Mouse (Mus musculus) small intestine, adult 10 weeks (tissue): ENCODE data around the gene Olfr309. TPM values are rescaled to one million over a fixed set of nuclear protein-coding genes. Genes with fewer than 3 reads are reported as not detected.

Source experiments
- polyA plus RNA-seq: library from polyadenylated mRNA; stranded (reverse); fragments of 350-450 nt; fragmentation: Illumina TruSeq; extraction: RNeasy Lipid Tissue Mini Kit (QIAGEN cat#74804); gene quantifications from one replicate; pipeline ENCODE4 v1.2.3, GENCODE M21; 2014; ENCODE audit warnings: low replicate concordance

Olfr309 gene
- not detected for polyA plus RNA-seq

GRCm38 (mm10) chr7:86313608-86314007 is at the start of gene Olfr309:
Gene Olfr309 (minus strand): TSS chr7:86313708.

GRCm38 (mm10) chr7:86337486-86337885 is 24.0 kb upstream of the Olfr309 start, which contains the start of gene Olfr307:
Gene Olfr307 (minus strand): TSS chr7:86337586.

GRCm38 (mm10) chr7:86325530-86325929 is 12.0 kb upstream of the Olfr309 start, which contains the start of gene Olfr308:
Gene Olfr308 (minus strand): TSS chr7:86325630.

GRCm38 (mm10) chr7:86277072-86277471 is 36.4 kb downstream of the Olfr309 start, which contains the start of gene Olfr310:
Gene Olfr310 (minus strand): TSS chr7:86277172.

Other genes starting within 250 kb of the Olfr309 start
- not detected for gene Vmn2r75, start 141.9 kb downstream of the Olfr309 start, polyA plus RNA-seq
- not detected for gene Vmn2r76, start 67.4 kb downstream of the Olfr309 start, polyA plus RNA-seq
- gene Olfr310, start 36.5 kb downstream of the Olfr309 start, polyA plus RNA-seq, result not detected
- not detected for gene Olfr308, start 11.9 kb upstream of the Olfr309 start, polyA plus RNA-seq
- gene Olfr307, start 23.9 kb upstream of the Olfr309 start, polyA plus RNA-seq, result not detected
- not detected for gene Olfr305, start 53.2 kb upstream of the Olfr309 start, polyA plus RNA-seq
- gene Olfr304, start 73.0 kb upstream of the Olfr309 start, polyA plus RNA-seq, result not detected
- not detected for gene Olfr303, start 84.1 kb upstream of the Olfr309 start, polyA plus RNA-seq
- gene Olfr301, start 90.1 kb upstream of the Olfr309 start, polyA plus RNA-seq, result not detected
- gene Olfr299, start 146.2 kb upstream of the Olfr309 start, polyA plus RNA-seq, result not detected
- not detected for gene Olfr298, start 178.8 kb upstream of the Olfr309 start, polyA plus RNA-seq
- not detected for gene Olfr297, start 206.3 kb upstream of the Olfr309 start, polyA plus RNA-seq